Mouse (Mus musculus) right cerebral cortex, postnatal 36 days (tissue): ENCODE results near the gene Fhad1.

Source experiments
- DNase-seq, 2 experiments: peaks; one replicate each; pipeline ENCODE4 v3.0.0; 2022; ENCODE audit warnings: low spot score in 2 of 2, mixed read lengths in 1 of 2

Fhad1 gene

DNA sequence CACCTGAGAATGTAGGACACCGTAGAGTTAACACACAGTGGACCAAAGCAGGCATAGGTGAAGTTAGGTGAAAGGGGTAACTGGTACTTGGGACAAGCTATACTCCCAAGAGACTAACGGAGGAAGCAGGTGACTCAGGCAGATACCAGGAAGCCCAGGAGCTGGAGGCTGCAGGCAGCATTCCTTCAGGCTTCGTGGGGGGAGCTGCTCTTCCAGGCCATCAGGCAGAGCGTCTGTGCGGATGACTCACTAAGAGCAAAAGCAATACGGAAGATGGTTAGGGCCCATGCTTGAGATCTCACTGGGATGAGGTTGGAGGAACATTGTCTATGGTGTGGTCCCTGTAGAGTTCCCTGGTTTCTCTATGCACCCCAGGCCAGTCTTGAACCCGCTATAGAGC, 132.0 kb downstream of the Fhad1 start:
- DNase-seq = no peak

- DNase-seq = no peak
These were observed 132.9 kb downstream of the Fhad1 start for GRCm38 (mm10) chr4:141881950-141882349.

- no peak for DNase-seq
These were observed 133.5 kb downstream of the Fhad1 start for GRCm38 (mm10) chr4:141881289-141881914.

DNA sequence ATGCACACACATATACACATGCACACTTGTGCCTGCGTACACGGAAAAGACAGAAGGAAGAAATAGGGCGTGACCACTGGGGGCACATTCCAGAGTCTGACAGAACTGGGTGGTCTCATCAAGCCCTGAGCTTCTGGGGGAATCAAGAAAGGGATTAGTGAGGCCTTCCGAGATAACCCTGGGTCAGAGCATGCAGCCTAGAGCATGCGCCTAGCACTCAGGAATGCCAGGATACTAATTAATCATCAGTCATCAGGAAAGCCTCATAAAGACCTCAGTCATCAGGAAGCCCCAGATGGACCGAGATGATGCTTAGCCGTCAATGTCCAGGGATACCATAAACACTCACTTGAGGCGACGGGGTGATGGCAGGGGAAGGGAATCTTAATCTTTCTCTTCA, 135.0 kb downstream of the Fhad1 start:
- no peak for DNase-seq

- no peak for DNase-seq
These were observed 135.8 kb downstream of the Fhad1 start for GRCm38 (mm10) chr4:141879074-141879473.

GRCm38 (mm10) chr4:141878621-141879020, 136.3 kb downstream of the Fhad1 start:
- no peak for DNase-seq

DNA sequence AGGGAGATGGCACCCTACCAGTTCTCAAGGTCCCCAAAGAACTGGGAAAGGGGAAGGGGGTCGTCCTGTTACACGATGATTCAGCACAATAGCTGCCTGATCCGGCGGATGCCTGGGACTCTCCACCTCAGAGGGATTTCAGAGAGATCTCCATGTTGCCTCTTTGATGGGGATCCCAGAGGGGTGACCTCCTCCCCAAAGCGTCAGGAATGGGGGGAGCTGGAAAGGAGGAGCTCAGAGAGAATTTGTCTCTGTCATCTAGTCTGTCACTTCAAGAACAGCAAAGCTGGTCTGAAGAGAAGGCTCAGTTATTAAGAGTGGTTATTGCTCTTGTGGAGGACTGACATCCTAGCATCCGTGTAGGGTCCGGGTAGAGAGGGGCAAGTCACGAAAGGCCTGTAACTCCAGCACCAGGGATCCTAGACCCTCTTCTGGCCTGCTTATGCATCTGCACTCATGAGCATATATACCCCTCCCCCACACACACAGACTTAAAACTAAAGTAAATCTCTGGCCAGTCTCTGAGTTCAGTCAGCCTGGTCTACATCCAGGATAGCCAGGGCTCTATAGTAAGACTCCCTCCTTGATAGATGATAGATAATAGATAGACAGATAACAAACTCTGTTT, 139.3 kb downstream of the Fhad1 start:
- no peak for DNase-seq

- peak; percentile 67 to 69 for DNase-seq
These were observed 140.1 kb downstream of the Fhad1 start, which contains the start of gene Efhd2 for GRCm38 (mm10) chr4:141874601-141875460. Gene Efhd2, minus strand, starts transcription at chr4:141874920.

GRCm38 (mm10) chr4:141874111-141874600, 140.7 kb downstream of the Fhad1 start:
- no peak for DNase-seq

DNA sequence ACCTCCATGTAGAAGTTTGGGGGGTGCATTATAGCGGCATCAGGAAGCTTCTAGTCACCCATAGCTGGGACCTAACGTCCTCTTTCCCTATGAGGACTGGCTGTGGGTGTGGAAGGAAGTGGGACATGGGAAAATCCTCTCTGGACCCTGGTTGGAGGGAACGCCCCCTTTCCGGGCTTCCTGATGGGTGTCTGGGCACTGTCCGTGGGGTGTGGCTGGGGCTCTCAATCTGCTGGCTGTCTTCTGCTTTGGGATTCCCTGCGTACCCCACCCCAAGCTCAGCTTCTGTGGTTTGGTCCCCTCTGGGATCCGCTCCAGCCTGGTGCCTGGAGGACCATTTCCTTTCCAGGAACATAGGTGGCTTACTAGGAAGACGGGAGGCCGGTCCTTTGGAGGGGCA, 141.9 kb downstream of the Fhad1 start:
- no peak for DNase-seq

- DNase-seq = peak; percentile 67 to 69
These were observed 143.0 kb downstream of the Fhad1 start for GRCm38 (mm10) chr4:141871909-141872308.

GRCm38 (mm10) chr4:141871333-141871725, 143.6 kb downstream of the Fhad1 start:
- no peak for DNase-seq

GRCm38 (mm10) chr4:141870666-141871332, 144.1 kb downstream of the Fhad1 start:
- no peak for DNase-seq

GRCm38 (mm10) chr4:141869436-141870215, 145.3 kb downstream of the Fhad1 start:
- no peak for DNase-seq

DNA sequence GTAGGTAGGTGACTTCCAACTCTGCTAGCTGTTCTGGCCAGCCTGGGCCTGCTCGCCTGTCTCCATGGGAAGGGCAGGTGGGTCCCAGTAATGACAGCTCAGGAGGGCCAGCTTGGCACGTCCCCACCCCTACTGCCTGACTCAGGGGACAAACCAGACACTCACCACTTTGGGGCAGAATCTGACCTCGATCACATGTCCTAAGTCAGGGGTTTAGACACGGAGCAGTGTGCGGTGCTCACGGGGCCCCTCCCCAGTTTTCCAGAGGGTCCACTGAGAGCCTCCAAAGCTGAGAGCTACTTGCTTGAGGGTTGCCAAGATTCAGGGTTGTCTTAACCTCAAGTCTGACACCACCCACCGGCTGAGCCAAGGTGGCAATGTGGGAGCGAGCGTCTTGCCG, 146.8 kb downstream of the Fhad1 start:
- DNase-seq = no peak

DNA sequence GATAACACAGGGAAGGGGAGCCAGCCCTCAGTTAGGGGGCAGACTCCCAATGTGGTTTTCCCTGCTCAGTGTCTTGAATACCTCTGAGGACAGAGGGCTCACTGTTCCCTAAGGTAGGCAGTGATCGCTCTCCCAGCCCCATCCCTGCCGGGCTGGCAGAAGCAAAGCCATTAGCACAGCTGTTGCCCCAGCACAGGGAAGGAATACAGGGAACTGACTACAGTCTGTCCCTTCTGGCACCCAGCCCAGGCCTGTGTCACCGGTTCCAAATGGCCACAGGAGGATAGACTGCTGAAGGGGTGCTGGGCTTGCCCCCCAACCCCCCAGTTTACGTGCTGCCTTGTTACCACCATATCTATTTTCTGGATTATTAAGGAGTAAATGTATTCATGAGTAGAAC, 147.4 kb downstream of the Fhad1 start:
- no peak for DNase-seq

DNA sequence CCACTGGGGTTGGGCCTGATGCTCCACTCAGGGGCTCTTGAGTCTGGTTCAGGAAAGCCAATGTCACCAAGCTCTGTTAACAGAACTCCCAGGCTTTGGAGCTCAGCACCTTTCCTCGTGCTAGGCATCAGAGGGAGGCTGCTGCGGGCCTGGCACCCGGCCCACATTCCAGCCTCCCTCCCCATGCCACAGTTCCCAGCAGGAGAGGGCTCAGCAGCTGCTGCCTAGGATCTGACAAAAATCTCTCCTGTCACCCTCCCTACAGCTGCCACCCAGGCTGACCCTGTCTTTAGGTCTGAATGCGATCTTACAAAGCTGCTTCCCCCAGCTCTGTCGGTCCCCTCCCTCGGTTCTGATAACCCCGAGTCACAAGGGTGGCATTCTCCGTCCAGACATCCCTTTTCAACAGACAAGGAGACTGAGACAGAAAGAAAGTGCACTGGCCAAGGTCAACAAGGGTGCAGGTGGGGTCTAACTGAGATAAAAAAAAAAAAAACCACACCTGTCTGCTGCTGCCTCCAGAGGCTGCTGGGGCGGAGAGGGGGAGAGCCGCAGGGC, 147.9 kb downstream of the Fhad1 start:
- DNase-seq = no peak

DNA sequence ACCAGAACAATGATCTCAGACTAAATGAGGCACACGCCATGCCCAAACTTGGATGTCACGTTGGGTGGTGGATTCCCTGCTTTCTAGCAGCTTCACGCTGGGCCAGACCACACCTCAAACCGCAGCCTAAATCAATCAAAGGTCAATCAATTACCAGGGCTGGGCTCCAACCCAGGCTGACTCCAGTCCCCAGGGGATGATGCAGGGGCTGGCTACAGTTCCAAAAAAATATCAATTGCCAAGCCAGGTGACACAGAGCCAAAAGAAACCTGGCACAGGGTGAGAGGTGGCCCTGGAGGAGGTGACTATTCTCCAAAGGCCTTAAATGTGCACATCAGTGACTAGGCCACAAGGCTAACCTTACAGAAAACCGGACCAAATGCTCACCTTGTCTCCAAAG, 149.3 kb downstream of the Fhad1 start:
- DNase-seq = no peak

- DNase-seq = no peak
These were observed 149.9 kb downstream of the Fhad1 start for GRCm38 (mm10) chr4:141865006-141865405.

DNA sequence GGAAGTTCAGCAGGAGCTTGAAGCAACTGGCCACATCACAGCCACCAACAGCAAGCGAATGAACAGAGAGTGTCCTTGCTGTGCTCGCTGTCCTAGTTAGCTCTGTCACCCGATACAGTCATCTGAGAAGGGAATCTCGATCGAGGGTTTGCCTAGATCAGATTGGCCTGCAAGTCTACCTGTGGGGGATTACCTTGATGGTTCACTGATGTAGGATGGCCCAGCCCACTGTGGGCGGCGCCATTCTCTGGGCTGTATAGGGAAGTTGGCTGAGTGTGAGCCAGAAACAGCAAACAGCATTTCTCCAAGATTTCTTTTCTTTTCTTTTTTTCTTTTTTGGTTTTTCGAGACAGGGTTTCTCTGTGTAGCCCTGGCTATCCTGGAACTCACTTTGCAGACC, 150.4 kb downstream of the Fhad1 start:
- no peak for DNase-seq

GRCm38 (mm10) chr4:141863726-141864280, 151.1 kb downstream of the Fhad1 start:
- no peak for DNase-seq
